Mouse (Mus musculus) brown adipose tissue, adult 24 weeks (tissue): Measurements from ENCODE around the gene Cmtm7. TPM values are rescaled to one million over a fixed set of nuclear protein-coding genes. Genes with fewer than 3 reads are reported as not detected.
"Not testable (repeated sequence)": the region's sequence is repeated elsewhere in the genome, so short reads cannot be mapped to it uniquely, and the experiment has no call there.

Experiments used
- H3K27ac ChIP-seq: fragments of 200-500 bp; replicated peaks from 2 replicates; pipeline ENCODE4 v1.5.1; 2012; ENCODE audit warnings: low read depth, mild to moderate bottlenecking, low read length
- H3K4me1 ChIP-seq: fragments of 200-500 bp; 2 replicates; pipeline ENCODE4 v1.6.1; 2012; ENCODE audit warnings: low read length, mixed read lengths; ENCODE audit not compliant: control insufficient read depth, insufficient read depth, insufficient read length
- H3K4me3 ChIP-seq: fragments of 200-500 bp; 2 replicates; pipeline ENCODE4 v1.5.1; 2012; ENCODE audit warnings: low read depth, mild to moderate bottlenecking, low read length, moderate library complexity; ENCODE audit not compliant: insufficient read depth
- polyA plus RNA-seq: library from polyadenylated mRNA; stranded (reverse); fragments of >200 nt; gene quantifications from 2 replicates; pipeline ENCODE4 v1.2.4, GENCODE M21; 2012; ENCODE audit not compliant: missing spikeins, insufficient read depth, insufficient read length

The Cmtm7 gene
- polyA plus RNA-seq, 1 experiment, result 7.8 TPM

- H3K27ac ChIP-seq, result no peak overlapping the region; the same call in 1 of the 2 replicates
- H3K4me3 ChIP-seq, result peak overlapping the region; percentile 92
- peaks cover 15% of the 10 kb centered on the region for H3K4me1 ChIP-seq
Measured at GRCm38 (mm10) chr9:114731871-114732682, 49.6 kb downstream of the Cmtm7 start.

DNA sequence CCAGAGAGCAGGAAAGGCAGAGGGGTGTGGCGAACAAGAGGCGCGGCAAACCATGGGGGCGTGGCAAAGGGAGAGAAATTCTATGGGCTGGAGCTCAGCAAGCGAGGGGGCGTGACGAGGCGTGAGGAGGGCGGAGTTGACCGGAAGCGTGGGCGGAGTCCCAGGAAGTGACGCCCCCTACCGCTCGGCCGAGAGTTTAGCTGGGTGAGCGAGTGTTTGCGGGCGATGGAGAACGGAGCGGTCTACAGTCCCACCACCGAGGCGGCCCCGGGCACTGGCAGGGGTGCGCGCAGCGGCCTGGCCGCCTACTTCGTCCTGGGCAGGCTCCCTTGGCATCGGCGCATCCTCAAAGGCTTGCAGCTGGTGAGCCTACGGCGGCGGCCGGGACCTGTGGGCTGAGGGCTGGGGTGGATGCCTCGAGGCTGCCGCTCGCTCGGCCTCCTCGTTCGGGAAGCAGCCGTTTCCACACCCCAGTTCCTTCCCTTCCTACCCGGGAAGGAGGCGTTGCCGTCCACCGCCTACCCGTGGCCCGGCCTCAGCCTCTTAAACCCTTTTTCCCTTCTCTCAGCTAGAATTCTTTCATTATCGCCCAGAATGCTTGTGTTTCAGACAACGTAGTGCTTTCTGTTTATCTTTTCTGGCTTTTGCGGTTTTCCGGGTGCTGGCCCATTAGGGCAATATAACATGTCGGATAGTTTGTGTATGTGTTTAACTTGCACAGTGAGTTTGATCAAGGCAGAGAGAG lies 50.5 kb downstream of the Cmtm7 start, which contains the start of gene Cmtm6:
Gene Cmtm6 (plus strand): TSS at position 106 of the 745 bp plus-strand sequence.
- H3K27ac ChIP-seq, result peak within 1 kb of the TSS; percentile 92
- H3K4me1 ChIP-seq, result peaks cover 6% of the 10 kb centered on the region; the same call in 1 of the 2 replicates
- H3K4me3 ChIP-seq, result peak within 1 kb of the TSS; percentile 92

GRCm38 (mm10) chr9:114729911-114730805 lies 51.5 kb downstream of the Cmtm7 start:
- Histone ChIP-seq H3K27ac (no peak overlapping the region), H3K4me3 (peak overlapping the region; percentile 50), H3K4me1 (peaks cover 5% of the 10 kb centered on the region; the same call in 1 of the 2 replicates)

DNA sequence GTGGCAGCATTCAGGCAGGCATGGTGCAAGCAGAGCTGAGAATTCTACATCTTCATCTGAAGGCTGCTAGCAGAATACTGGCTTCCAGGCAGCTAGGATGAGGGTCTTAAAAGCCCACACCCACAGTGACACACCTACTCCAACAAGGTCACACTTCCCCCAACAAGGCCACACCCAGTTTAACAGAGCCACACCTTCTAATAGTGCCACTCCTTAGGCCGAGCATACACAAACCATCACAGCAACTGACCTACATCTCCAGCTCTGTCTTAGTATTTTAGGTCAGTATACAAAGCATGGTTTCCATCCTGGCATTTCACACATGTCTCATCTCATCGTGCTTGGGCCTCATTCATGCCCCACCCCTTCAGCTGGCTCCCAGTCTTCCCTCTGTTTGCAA lies 53.2 kb downstream of the Cmtm7 start:
- H3K4me3 ChIP-seq, H3K27ac ChIP-seq, H3K4me1 ChIP-seq: not testable (repeated sequence)

DNA sequence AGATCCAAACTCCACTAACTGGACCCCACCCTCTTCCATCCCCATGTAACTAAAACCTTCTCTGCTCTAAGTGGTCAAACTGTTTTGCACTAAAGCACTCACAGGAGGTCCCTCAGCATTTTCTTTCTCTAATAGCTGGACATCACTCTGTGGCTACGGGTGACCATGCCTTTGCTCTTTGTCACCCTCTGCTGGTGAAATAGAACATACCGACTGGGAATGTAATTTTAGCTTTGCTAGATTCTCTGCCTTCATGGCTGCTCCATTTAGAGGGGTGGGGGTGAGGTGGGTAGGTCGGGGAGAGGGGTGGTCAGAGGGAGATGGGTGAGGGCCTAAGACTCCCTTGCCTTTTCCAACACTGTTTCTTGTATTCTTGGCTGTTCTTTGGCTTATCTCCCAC lies 54.3 kb downstream of the Cmtm7 start:
- no peak overlapping the region for H3K27ac ChIP-seq
- H3K4me1 ChIP-seq, result peaks cover 4% of the 10 kb centered on the region; the same call in 1 of the 2 replicates
- no peak overlapping the region for H3K4me3 ChIP-seq

- H3K4me3 ChIP-seq, result no peak overlapping the region
Measured at GRCm38 (mm10) chr9:114716677-114717331, 64.9 kb downstream of the Cmtm7 start.

GRCm38 (mm10) chr9:114713481-114713880 lies 68.2 kb downstream of the Cmtm7 start:
- Histone ChIP-seq H3K27ac (no peak overlapping the region), H3K4me1 (no peaks in the 10 kb centered on the region), H3K4me3 (no peak overlapping the region)

More at GRCm38 (mm10) chr9:114716677-114717331, 64.9 kb downstream of the Cmtm7 start:
- H3K4me1 ChIP-seq, result no peaks in the 10 kb centered on the region
- H3K27ac ChIP-seq, result no peak overlapping the region

- Histone ChIP-seq H3K27ac (no peak overlapping the region), H3K4me3 (no peak overlapping the region), H3K4me1 (no peaks in the 10 kb centered on the region)
Measured at GRCm38 (mm10) chr9:114710345-114710744, 71.3 kb downstream of the Cmtm7 start.

GRCm38 (mm10) chr9:114707805-114708204 lies 73.9 kb downstream of the Cmtm7 start:
- H3K27ac ChIP-seq, result no peak overlapping the region
- H3K4me1 ChIP-seq, result no peaks in the 10 kb centered on the region
- H3K4me3 ChIP-seq, result no peak overlapping the region

Other genes with a start within 250 kb of the Cmtm7 start
- gene Trim71, start 217.5 kb downstream of the Cmtm7 start, polyA plus RNA-seq, result not detected in 2 replicates
- 11.6 and 13.2 TPM in 2 replicates for gene Cnot10, start 141.7 kb downstream of the Cmtm7 start, polyA plus RNA-seq
- gene Dync1li1, start 93.1 kb downstream of the Cmtm7 start, polyA plus RNA-seq, result 20.7 and 22.8 TPM in 2 replicates
- gene Cmtm6, start 50.7 kb downstream of the Cmtm7 start, polyA plus RNA-seq, result 21.0 and 25.5 TPM in 2 replicates
- 3.6 and 5.0 TPM in 2 replicates for gene Cmtm8, start 62.3 kb upstream of the Cmtm7 start, polyA plus RNA-seq
- 16.4 and 20.5 TPM in 2 replicates for gene Gpd1l, start 152.1 kb upstream of the Cmtm7 start, polyA plus RNA-seq
- not detected in 2 replicates for gene Osbpl10, start 196.7 kb upstream of the Cmtm7 start, polyA plus RNA-seq
- gene Rps27rt, start 200.9 kb upstream of the Cmtm7 start, polyA plus RNA-seq, result 705 and 1,225 TPM in 2 replicates